Comparison of ENCODE assay signal across 8 mouse cellular contexts in genomic region chr13:23622175-23622671, GRCm38 (mm10). TPM values are rescaled to one million over a fixed set of nuclear protein-coding genes. Genes with fewer than 3 reads are reported as not detected.
DNase-seq lines count a peak whose midpoint lies in the region; ATAC-seq and TF ChIP-seq lines count a peak whose summit lies in the region.
"Not testable (repeated sequence)": the region's sequence is repeated elsewhere in the genome, so short reads cannot be mapped to it uniquely, and the experiment has no call there.

Hist1h1e (minus strand) TSS chr13:23622558.

- H3K4me2 ChIP-seq in hindbrain, embryonic 15.5 days, result peak within 1 kb of the TSS; percentile 99

- peak; percentile 83 for ATAC-seq in Patski
- peak; percentile 94 for ATAC-seq in hindbrain, embryonic 15.5 days (ENCODE audit: low FRiP score, low read depth)

- peak within 1 kb of the TSS; percentile 70 for H3K4me3 ChIP-seq in hindbrain, embryonic 15.5 days

- POLR2A ChIA-PET in Patski (lab: Charles Lee), result interaction anchor here (0.9 to 1.7 kb wide), 5 partner anchors 40 to 128 kb away, joined by 3 to 7 read pairs (median 5); no protein-coding TSS in a partner anchor

- TF ChIP-seq CTCF in Patski (IDR thresholded peaks at IDR 0.05), result not testable (repeated sequence)

- WGBS in hindbrain, embryonic 15.5 days, result under 1% methylated on average over 49 of the region's 53 CpGs

- peaks cover 22% of the 10 kb centered on the region for H3K4me1 ChIP-seq in hindbrain, embryonic 15.5 days (replicated peaks)

- peak within 1 kb of the TSS; percentile 86 for H3K9ac ChIP-seq in hindbrain, embryonic 15.5 days

- peak within 1 kb of the TSS; percentile 95 for H3K27ac ChIP-seq in hindbrain, embryonic 15.5 days (replicated peaks)

- in situ Hi-C loops in Patski (cut with MboI; ENCODE audit: low pct_unique_long_range_greater_than_20kb), result loop anchor here (10.0 kb wide), 1 partner anchor 113 kb away; the partner anchor contains the start of gene Hist1h1c

- H3K36me3 ChIP-seq in hindbrain, embryonic 15.5 days, result not testable (repeated sequence)

- H3K9me3 ChIP-seq in hindbrain, embryonic 15.5 days, result not testable (repeated sequence)

- DNase-seq in Patski (ENCODE audit: low read depth, low spot score), result peak; percentile 67
- DNase-seq in cerebellum, postnatal 25 days, result peak; percentile 95 to 96
- peak; percentile 84 to 88 for DNase-seq in frontal cortex, postnatal 36 days (ENCODE audit: low spot score in 2 of 2)
- DNase-seq in left cerebral cortex, adult 11 months (ENCODE audit: low spot score), result peak; percentile 77
- DNase-seq in lung, postnatal 4 days, result peak; percentile 95
- DNase-seq in retina, postnatal 7 days (ENCODE audit: low read depth, low spot score), result peak; percentile 75
- DNase-seq in urinary bladder, adult 2 months (ENCODE audit: low spot score), result peak; percentile 96

- CTCF ChIA-PET in Patski (lab: Charles Lee), result interaction anchor here (1.2 to 1.7 kb wide), 3 partner anchors 8 to 79 kb away, joined by 3 to 5 read pairs (median 4); no protein-coding TSS in a partner anchor

- H3K27me3 ChIP-seq in Patski; hindbrain, embryonic 15.5 days: not testable (repeated sequence)

RNA-seq across cellular contexts. Expression of gene Hist1h1e, which starts in this region (rescaled TPM):
- 1.6 TPM for polyA plus RNA-seq in Patski (2021)
- 4.8 and 8.8 TPM in 2 replicates for polyA plus RNA-seq in hindbrain, embryonic 15.5 days (2015; fragmentation: Nextera tagmentation; extraction: Ambion mirVana)
- polyA plus RNA-seq in urinary bladder, adult 2 months (2012; rRNA removed), result 1.1 and 2.4 TPM in 2 replicates

Comparison
In these comparisons a context has a peak if more than half of its experiments do, and no peak if none do; other contexts are left out.
1. Peak in every context shown above with its lines: DNase-seq, ATAC-seq, H3K4me3 ChIP-seq and H3K27ac ChIP-seq.